Mouse (Mus musculus): ENCODE results near the gene Rac3. TPM values are rescaled to one million over a fixed set of nuclear protein-coding genes. Genes with fewer than 3 reads are reported as not detected.
"Not testable (repeated sequence)": the region's sequence is repeated elsewhere in the genome, so short reads cannot be mapped to it uniquely, and the experiment has no call there.

Gene Rac3
- polyA plus RNA-seq, 1 experiment from 2014 or later: 110 TPM

DNA sequence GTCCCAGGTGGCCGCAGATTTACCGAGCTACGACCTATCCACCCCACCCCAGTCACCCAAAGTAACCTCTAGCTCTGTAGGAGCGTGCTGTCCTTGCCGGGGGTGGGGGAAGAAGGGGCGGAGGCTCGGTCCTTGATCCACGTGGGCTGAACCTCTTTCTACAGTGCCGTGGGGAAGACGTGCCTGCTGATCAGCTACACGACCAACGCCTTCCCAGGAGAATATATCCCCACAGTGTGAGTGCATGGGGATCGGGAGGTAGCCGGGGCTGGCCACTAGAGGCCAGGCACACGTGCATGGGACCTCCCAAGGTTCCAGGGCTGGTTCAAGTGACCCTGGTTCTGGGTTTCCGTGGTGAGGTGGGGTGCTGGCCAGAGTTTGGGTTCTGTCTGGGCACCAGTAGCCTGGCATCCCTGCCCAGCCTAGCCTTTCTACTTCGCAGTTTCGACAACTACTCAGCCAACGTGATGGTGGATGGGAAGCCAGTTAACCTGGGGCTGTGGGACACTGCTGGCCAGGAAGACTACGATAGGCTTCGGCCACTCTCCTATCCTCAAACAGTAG is 879 bp downstream of the Rac3 start:
- Histone ChIP-seq H3K27me3 (replicated peaks; ENCODE audit: control insufficient read depth, insufficient read depth, low read length) (no peaks in the 10 kb centered on the region), H3K4me2 (ENCODE audit: low read length) (peak overlapping the region; percentile 95), H3K4me1 (ENCODE audit: control insufficient read depth, insufficient read depth, low read length) (peaks cover 11% of the 10 kb centered on the region), H3K9me3 (replicated peaks; ENCODE audit: control insufficient read depth, low read length) (no peaks in the 10 kb centered on the region), H3K36me3 (ENCODE audit: control insufficient read depth, insufficient read depth, low read length) (peaks cover 31% of the 10 kb centered on the region), H3K9ac (ENCODE audit: low read length) (peak overlapping the region; percentile 84), H3K27ac (ENCODE audit: low read depth, low read length) (no peak overlapping the region), H3K4me3 (ENCODE audit: low read depth, low read length) (peak overlapping the region; percentile 64)
- DNase-seq (ENCODE audit: low spot score) (no peak), ATAC-seq (no peak)
- 17% methylated on average over 21 of the region's 21 CpGs for WGBS

- 88% methylated on average over 11 of the region's 11 CpGs for WGBS
- H3K9ac ChIP-seq (ENCODE audit: low read length): peak overlapping the region; percentile 84; the same call in 1 of the 2 replicates
These were observed 1.6 kb downstream of the Rac3 start for GRCm38 (mm10) chr11:120722761-120723382.

DNA sequence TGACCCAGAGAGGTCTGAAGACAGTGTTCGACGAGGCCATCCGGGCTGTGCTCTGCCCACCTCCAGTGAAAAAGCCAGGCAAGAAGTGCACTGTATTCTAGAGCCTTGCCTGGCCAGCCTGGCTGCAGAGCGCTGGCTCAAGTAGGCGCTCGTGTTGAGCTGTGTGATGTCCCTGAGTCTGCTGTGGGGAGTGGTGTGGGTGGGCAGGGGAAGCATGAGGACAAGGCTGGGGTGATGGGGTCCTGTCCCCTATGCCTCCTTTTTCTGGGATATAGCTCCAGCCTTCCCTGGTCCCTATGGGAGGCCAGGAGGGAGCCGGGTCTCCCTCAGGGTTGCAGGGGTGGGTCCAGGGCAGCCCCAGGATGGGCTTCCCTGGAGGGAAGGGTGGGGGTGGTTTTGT is 2.2 kb downstream of the Rac3 start:
- Histone ChIP-seq H3K27ac (ENCODE audit: low read depth, low read length) (no peak overlapping the region), H3K4me3 (ENCODE audit: low read depth, low read length) (no peak overlapping the region), H3K9ac (ENCODE audit: low read length) (no peak overlapping the region), H3K4me2 (ENCODE audit: low read length) (no peak overlapping the region), H3K27me3 (replicated peaks; ENCODE audit: control insufficient read depth, insufficient read depth, low read length) (no peaks in the 10 kb centered on the region), H3K4me1 (ENCODE audit: control insufficient read depth, insufficient read depth, low read length) (peaks cover 11% of the 10 kb centered on the region), H3K36me3 (ENCODE audit: control insufficient read depth, insufficient read depth, low read length) (peaks cover 17% of the 10 kb centered on the region), H3K9me3 (replicated peaks; ENCODE audit: control insufficient read depth, low read length) (no peaks in the 10 kb centered on the region)
- WGBS: 85% methylated on average over 7 of the region's 7 CpGs
- DNase-seq (ENCODE audit: low spot score) (no peak), ATAC-seq (no peak)

More at GRCm38 (mm10) chr11:120722761-120723382, 1.6 kb downstream of the Rac3 start:
- H3K27me3 ChIP-seq (replicated peaks; ENCODE audit: control insufficient read depth, insufficient read depth, low read length): no peaks in the 10 kb centered on the region
- H3K9me3 ChIP-seq (replicated peaks; ENCODE audit: control insufficient read depth, low read length): no peaks in the 10 kb centered on the region
- peaks cover 11% of the 10 kb centered on the region for H3K4me1 ChIP-seq (ENCODE audit: control insufficient read depth, insufficient read depth, low read length)
- no peak for DNase-seq (ENCODE audit: low spot score)
- no peak for ATAC-seq
- no peak overlapping the region for H3K27ac ChIP-seq (ENCODE audit: low read depth, low read length)
- H3K4me3 ChIP-seq (ENCODE audit: low read depth, low read length): no peak overlapping the region
- H3K36me3 ChIP-seq (ENCODE audit: control insufficient read depth, insufficient read depth, low read length): peaks cover 24% of the 10 kb centered on the region
- H3K4me2 ChIP-seq (ENCODE audit: low read length): peak overlapping the region; percentile 95; the same call in 1 of the 2 replicates

DNA sequence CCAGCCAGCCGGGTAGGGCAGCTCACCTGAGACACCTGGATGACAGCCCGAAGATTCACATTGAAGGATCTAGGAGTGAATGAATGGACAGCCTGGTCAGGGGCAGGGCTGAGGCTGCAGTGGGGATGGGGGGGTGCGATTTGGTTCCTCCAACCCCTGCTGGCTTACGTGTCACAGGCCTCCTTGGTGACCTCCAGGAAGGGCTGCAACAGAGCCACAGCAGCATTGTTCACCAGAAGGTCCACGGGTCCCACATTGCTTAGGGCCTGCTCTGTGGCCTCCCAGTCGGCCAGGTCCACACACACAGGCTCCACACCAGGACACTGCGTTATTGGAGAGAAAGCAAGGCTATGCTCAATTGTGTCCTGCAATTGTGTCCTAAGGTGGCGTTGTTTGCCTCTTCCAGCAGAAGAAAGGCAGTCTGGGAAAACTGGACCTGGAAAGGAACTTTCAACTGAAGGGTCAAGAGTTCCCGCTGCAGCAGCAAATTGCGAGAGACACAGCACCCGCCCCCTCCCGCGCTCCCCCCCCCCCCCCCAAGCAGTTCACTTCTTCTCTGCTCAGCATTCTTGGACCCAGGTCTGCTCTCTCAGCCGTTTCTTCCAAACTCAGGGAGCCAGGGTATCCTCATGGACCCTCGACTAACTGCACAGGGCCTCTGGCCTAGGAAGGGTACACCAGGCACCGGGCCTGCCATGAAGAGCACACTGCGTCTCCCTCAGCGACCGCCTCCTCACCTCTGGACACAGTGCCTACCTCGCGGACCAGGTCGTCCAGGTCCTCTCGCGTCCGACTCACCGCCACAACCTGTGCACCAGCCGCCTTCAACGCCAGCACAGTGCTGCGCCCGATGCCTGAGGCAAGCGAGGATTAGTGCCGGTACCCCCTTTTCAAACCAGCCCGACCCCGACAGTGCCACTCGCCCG is 5.2 kb downstream of the Rac3 start:
- 0 out of 2 replicates have a peak, but pooled peaks have one; percentile 12 for ATAC-seq
- Histone ChIP-seq H3K9ac (ENCODE audit: low read length) (peak overlapping the region; percentile 60), H3K27ac (ENCODE audit: low read depth, low read length) (no peak overlapping the region), H3K4me1 (ENCODE audit: control insufficient read depth, insufficient read depth, low read length) (peaks cover 9% of the 10 kb centered on the region), H3K36me3 (ENCODE audit: control insufficient read depth, insufficient read depth, low read length) (0 out of 2 replicates have a peak, but pooled peaks cover 4% of the 10 kb centered on the region), H3K4me3 (ENCODE audit: low read depth, low read length) (peak overlapping the region; percentile 46), H3K27me3 (replicated peaks; ENCODE audit: control insufficient read depth, insufficient read depth, low read length) (no peaks in the 10 kb centered on the region), H3K9me3 (replicated peaks; ENCODE audit: control insufficient read depth, low read length) (no peaks in the 10 kb centered on the region), H3K4me2 (ENCODE audit: low read length) (peak overlapping the region; percentile 86)
- DNase-seq (ENCODE audit: low spot score): no peak
- 20% methylated on average over 34 of the region's 36 CpGs for WGBS

GRCm38 (mm10) chr11:120727169-120727527 is 5.9 kb downstream of the Rac3 start, which contains the start of gene Dcxr:
Gene Dcxr (minus strand): TSS chr11:120727281.
- DNase-seq (ENCODE audit: low spot score): peak; percentile 83
- H3K4me3 ChIP-seq (ENCODE audit: low read depth, low read length): peak within 1 kb of the TSS; percentile 46
- WGBS: under 1% methylated on average over 14 of the region's 14 CpGs
- H3K36me3 ChIP-seq (ENCODE audit: control insufficient read depth, insufficient read depth, low read length): 0 out of 2 replicates have a peak, but pooled peaks cover 4% of the 10 kb centered on the region
- H3K9ac ChIP-seq (ENCODE audit: low read length): peak within 1 kb of the TSS; percentile 60
- H3K4me2 ChIP-seq (ENCODE audit: low read length): peak within 1 kb of the TSS; percentile 86
- H3K4me1 ChIP-seq (ENCODE audit: control insufficient read depth, insufficient read depth, low read length): peaks cover 4% of the 10 kb centered on the region; the same call in 1 of the 2 replicates
- H3K9me3 ChIP-seq (replicated peaks; ENCODE audit: control insufficient read depth, low read length): no peaks in the 10 kb centered on the region
- H3K27ac ChIP-seq (ENCODE audit: low read depth, low read length): no peak within 1 kb of the TSS
- H3K27me3 ChIP-seq (replicated peaks; ENCODE audit: control insufficient read depth, insufficient read depth, low read length): no peaks in the 10 kb centered on the region
- peak; percentile 81 for ATAC-seq

DNA sequence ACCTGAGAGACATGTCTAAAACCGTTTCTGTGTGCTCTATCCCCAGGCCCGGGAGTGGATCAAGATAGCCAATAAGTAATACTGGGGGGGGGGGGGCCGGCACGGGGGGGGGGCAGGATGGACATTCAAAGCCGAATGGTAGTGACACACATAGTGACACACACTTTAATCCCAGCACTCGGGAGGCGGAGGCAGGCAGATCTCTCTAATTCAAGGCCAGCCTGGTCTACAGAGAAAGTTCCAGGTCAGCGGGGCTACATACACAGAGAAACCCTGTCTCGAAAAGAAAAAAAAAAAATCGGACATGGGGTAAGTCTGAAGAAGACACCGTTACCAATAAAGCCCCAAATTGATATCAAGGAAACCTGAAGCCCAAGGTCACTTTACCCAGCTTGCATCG is 6.3 kb downstream of the Rac3 start:
- Histone ChIP-seq H3K9me3 (replicated peaks; ENCODE audit: control insufficient read depth, low read length) (no peaks in the 10 kb centered on the region), H3K9ac (ENCODE audit: low read length) (no peak overlapping the region), H3K27me3 (replicated peaks; ENCODE audit: control insufficient read depth, insufficient read depth, low read length) (no peaks in the 10 kb centered on the region), H3K4me1 (ENCODE audit: control insufficient read depth, insufficient read depth, low read length) (peaks cover 4% of the 10 kb centered on the region; the same call in 1 of the 2 replicates), H3K36me3 (ENCODE audit: control insufficient read depth, insufficient read depth, low read length) (0 out of 2 replicates have a peak, but pooled peaks cover 4% of the 10 kb centered on the region), H3K27ac (ENCODE audit: low read depth, low read length) (no peak overlapping the region), H3K4me3 (ENCODE audit: low read depth, low read length) (no peak overlapping the region), H3K4me2 (ENCODE audit: low read length) (peak overlapping the region; percentile 86)
- 61% methylated on average over 12 of the region's 12 CpGs for WGBS
- ATAC-seq: no peak
- DNase-seq (ENCODE audit: low spot score): no peak

- ATAC-seq: no peak
- Histone ChIP-seq H3K4me3 (ENCODE audit: low read depth, low read length) (no peak overlapping the region), H3K27ac (ENCODE audit: low read depth, low read length) (no peak overlapping the region), H3K4me2 (ENCODE audit: low read length) (no peak overlapping the region), H3K4me1 (ENCODE audit: control insufficient read depth, insufficient read depth, low read length) (peaks cover 4% of the 10 kb centered on the region; the same call in 1 of the 2 replicates), H3K9me3 (replicated peaks; ENCODE audit: control insufficient read depth, low read length) (no peaks in the 10 kb centered on the region), H3K9ac (ENCODE audit: low read length) (no peak overlapping the region), H3K27me3 (replicated peaks; ENCODE audit: control insufficient read depth, insufficient read depth, low read length) (no peaks in the 10 kb centered on the region), H3K36me3 (ENCODE audit: control insufficient read depth, insufficient read depth, low read length) (0 out of 2 replicates have a peak, but pooled peaks cover under 1% of the 10 kb centered on the region)
- DNase-seq (ENCODE audit: low spot score): no peak
- 68% methylated on average over 11 of the region's 11 CpGs for WGBS
These were observed 7.4 kb downstream of the Rac3 start for GRCm38 (mm10) chr11:120728530-120729240.

DNA sequence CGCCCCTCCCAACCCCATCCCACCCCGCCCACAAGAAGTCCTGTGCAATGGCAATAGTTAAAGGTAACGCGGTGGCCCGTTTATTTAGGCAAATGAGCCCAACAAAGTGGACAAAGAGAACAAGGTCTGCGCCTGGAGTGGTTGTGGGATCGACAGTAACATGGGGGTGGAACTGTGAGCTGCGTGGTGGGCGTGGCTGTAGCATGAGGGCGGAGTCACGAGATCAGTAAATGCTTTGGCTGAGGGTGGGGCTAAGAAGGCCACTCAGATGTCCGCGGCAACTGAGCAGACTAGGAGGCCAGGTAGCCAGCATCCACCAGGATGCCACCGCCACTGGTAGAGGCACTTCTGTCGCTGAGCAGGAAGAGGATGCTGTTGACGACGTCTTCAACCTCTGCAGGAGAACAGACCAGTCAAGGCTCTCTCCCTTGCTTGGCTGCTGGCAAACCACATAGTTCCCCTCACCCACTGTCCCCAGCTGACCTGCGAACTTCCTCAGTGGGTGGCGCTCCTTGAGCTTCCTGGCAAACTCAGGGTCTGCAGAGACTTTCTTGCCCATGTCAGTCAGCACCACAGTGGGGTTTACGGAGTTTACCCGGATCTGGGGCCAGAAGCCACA is 8.3 kb downstream of the Rac3 start:
- H3K27me3 ChIP-seq (replicated peaks; ENCODE audit: control insufficient read depth, insufficient read depth, low read length); H3K27ac ChIP-seq (ENCODE audit: low read depth, low read length); H3K9me3 ChIP-seq (replicated peaks; ENCODE audit: control insufficient read depth, low read length); H3K36me3 ChIP-seq (ENCODE audit: control insufficient read depth, insufficient read depth, low read length); H3K4me3 ChIP-seq (ENCODE audit: low read depth, low read length); H3K4me1 ChIP-seq (ENCODE audit: control insufficient read depth, insufficient read depth, low read length); H3K9ac ChIP-seq (ENCODE audit: low read length): not testable (repeated sequence)
- 1% methylated on average over 17 of the region's 21 CpGs for WGBS
- H3K4me2 ChIP-seq (ENCODE audit: low read length): peak overlapping the region; percentile 28; the same call in 1 of the 2 replicates
- DNase-seq (ENCODE audit: low spot score) (peak; percentile 40), ATAC-seq (peak; percentile 47; the same call in 1 of the 2 replicates)
